Mouse (Mus musculus) megakaryocyte-erythroid progenitor cell, adult 5 weeks (primary cell): Measurements from ENCODE around the gene Atp5j. TPM values are rescaled to one million over a fixed set of nuclear protein-coding genes. Genes with fewer than 3 reads are reported as not detected.

Experiments
- polyA plus RNA-seq: library from polyadenylated mRNA; stranded (reverse); fragments of >175 nt; gene quantifications from 2 replicates; pipeline ENCODE4 v1.2.3, GENCODE M21; 2012

Atp5j gene
- 94.0 and 121 TPM in 2 replicates for polyA plus RNA-seq

DNA sequence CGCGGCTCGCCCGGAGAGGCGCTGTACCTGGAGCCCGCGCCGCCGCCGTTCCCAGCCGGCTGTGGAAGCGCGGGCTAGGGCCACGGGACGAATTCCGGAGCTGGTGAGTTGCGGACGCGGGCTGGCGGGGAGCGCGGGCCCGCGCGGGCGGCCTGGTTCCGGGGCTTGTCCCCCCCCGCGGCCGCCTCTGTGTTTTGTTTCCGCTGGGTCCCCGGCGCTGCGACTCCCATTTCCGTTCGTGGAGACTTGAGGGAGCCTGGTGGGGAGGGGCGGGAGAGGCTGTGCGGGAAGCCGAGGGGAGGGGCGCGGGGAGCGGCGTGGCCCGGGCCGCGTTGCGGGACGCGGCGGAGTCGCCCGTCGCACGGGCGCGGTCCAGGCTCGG lies at the start of gene Atp5j:
Gene Atp5j, minus strand, starts transcription at position 185 of the 382 bp plus-strand sequence.

DNA sequence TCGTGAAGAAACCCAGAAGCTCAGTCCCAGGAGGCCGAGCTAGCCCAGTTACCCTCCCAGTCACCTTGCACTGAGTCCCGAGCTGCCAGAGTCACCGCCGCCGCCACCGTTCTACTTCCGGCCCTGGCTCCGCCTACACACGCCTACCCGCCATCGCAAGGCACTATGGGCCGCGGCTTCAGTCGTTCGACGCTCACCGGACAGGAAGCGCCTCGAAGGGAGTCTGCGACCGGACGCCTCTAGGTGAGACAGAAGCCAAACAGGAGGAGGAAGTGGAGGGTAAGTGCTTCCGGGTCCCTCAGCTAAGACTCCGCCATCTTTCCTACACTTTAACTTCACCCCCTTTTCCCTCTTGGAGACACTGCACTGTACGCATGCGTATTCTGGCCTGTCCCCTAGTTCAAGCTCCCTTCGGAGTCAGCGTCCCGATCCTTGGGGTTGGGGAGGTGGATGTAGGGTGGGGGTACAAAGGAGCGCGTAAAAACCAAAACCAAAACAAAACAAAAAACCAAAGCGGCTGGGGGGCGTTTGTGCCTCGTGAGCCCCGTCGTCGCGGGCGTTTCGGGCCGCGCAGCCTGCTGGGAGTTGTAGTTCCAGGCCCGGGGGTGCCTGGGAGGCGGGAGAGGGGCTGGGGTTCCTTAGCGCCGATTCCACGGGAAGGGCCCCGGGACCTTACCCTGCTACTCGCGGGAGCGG lies 532 bp downstream of the Atp5j start, which contains the start of gene Gabpa:
Gene Gabpa, plus strand, starts transcription at position 181 of the 696 bp plus-strand sequence.

Other genes starting within 250 kb of the Atp5j start
- gene Mrpl39, start 99.9 kb downstream of the Atp5j start, polyA plus RNA-seq = 192 and 215 TPM in 2 replicates
- 0.05 and 0.17 TPM in 2 replicates for gene Jam2, start 61.5 kb downstream of the Atp5j start, polyA plus RNA-seq
- 5.2 and 7.1 TPM in 2 replicates for gene Gabpa, start 700 bp downstream of the Atp5j start, polyA plus RNA-seq